Mouse (Mus musculus) liver, adult 2 months (tissue): ENCODE results near the gene Mettl17. TPM values are rescaled to one million over a fixed set of nuclear protein-coding genes. Genes with fewer than 3 reads are reported as not detected.
A peak's percentile ranks its signal among the peaks of the same experiment; 100 is the strongest.

Experiments
- DNase-seq: peaks from one replicate; pipeline ENCODE4 v3.0.0-alpha.2; 2011; ENCODE audit warnings: low read depth, low spot score; ENCODE audit errors: extremely low read depth
- H3K27ac ChIP-seq: fragments of 200-500 bp; replicated peaks from 2 replicates; pipeline ENCODE4 v1.5.1; 2012; ENCODE audit warnings: low read depth, mild to moderate bottlenecking, control low read depth, inconsistent platforms, low read length; ENCODE audit not compliant: insufficient read depth
- H3K27me3 ChIP-seq: fragments of 200-500 bp; 2 replicates; pipeline ENCODE4 v1.6.1; 2012; ENCODE audit warnings: mild to moderate bottlenecking, moderate library complexity, low read length, inconsistent platforms; ENCODE audit not compliant: control insufficient read depth, insufficient read depth
- H3K36me3 ChIP-seq: fragments of 200-500 bp; 2 replicates; pipeline ENCODE4 v1.6.1; 2012; ENCODE audit warnings: low read length, inconsistent platforms; ENCODE audit not compliant: control insufficient read depth, insufficient read depth
- H3K4me1 ChIP-seq: fragments of 200-500 bp; 2 replicates; pipeline ENCODE4 v1.6.1; 2011; ENCODE audit warnings: low read length; ENCODE audit not compliant: control insufficient read depth, insufficient read depth
- H3K4me3 ChIP-seq: fragments of 200-500 bp; 2 replicates; pipeline ENCODE4 v1.5.1; 2011; ENCODE audit warnings: low read depth, mild to moderate bottlenecking, control low read depth, low read length, moderate library complexity; ENCODE audit not compliant: insufficient read depth
- H3K79me2 ChIP-seq: fragments of 200-500 bp; 2 replicates; pipeline ENCODE4 v1.6.1; 2012; ENCODE audit warnings: inconsistent platforms, mild to moderate bottlenecking, low read length, moderate library complexity; ENCODE audit not compliant: control insufficient read depth, insufficient read depth
- H3K9ac ChIP-seq: fragments of 200-500 bp; 2 replicates; pipeline ENCODE4 v1.6.1; 2012; ENCODE audit warnings: low read depth, mild to moderate bottlenecking, control low read depth, inconsistent platforms, low read length
- CTCF ChIP-seq: fragments of 200-500 bp; IDR thresholded peaks from 2 replicates; pipeline ENCODE4 v1.5.1; 2011; ENCODE audit warnings: low read depth, low read length, control low read depth
- POLR2A ChIP-seq: fragments of 200-500 bp; IDR thresholded peaks from 2 replicates; pipeline ENCODE4 v1.6.1; 2011; ENCODE audit warnings: low read length, control low read depth; ENCODE audit not compliant: insufficient read depth; ENCODE audit errors: extremely low read depth
- WGBS: fragments of 180-500 bp; shearing (Covaris S2); methylation state at CpG from one replicate; pipeline ENCODE4 v1.1.7; 2018; 5-methylcytosine and 5-hydroxymethylcytosine counted together
- polyA plus RNA-seq: library from polyadenylated mRNA; depleted of rRNA; stranded (reverse); fragments of >200 nt; gene quantifications from 2 replicates; pipeline ENCODE4 v1.2.3, GENCODE M21; 2012; rRNA removed
- total RNA-seq: library from RNA; depleted of rRNA; stranded (reverse); fragments of >200 nt; gene quantifications from 2 replicates; pipeline ENCODE4 v1.2.3, GENCODE M21; 2014; rRNA removed

Gene Mettl17
- total and polyA plus RNA-seq, 2 experiments: 14.0 to 21.0 TPM

GRCm38 (mm10) chr14:51940944-51941560 is 56.4 kb downstream of the Mettl17 start:
- WGBS: 8% methylated on average over 8 of the region's 8 CpGs
- peaks cover 3% of the 10 kb centered on the region; the same call in 1 of the 2 replicates for H3K36me3 ChIP-seq
- peak; percentile 87 for DNase-seq
- H3K9ac ChIP-seq: peak overlapping the region; percentile 74
- peak overlapping the region; percentile 99 for H3K27ac ChIP-seq
- H3K27me3 ChIP-seq: no peaks in the 10 kb centered on the region
- peak overlapping the region; percentile 42 for H3K4me3 ChIP-seq
- no peaks in the 10 kb centered on the region for H3K79me2 ChIP-seq
- H3K4me1 ChIP-seq: peaks cover 19% of the 10 kb centered on the region
- TF ChIP-seq POLR2A (no peak), CTCF (no peak)

DNA sequence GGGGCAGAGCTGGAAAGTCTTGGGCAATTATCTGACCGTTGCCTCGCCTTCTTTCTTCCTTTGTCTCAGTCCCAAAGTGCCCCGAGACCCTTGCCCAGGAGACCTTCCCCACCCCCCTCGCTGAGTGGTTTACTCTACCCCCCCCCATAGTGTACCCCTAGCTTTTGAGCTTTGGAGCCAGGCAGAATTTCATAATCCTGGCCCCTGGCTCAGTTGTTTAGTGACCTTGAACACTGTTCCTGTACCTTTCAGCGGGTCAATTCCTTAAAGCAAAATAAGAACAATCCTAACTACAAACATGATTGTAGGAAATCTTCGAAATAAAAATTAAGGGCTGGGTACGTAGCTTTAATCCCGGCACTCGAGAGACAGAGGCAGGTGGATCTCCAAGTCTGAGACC is 56.9 kb downstream of the Mettl17 start:
- H3K9ac ChIP-seq: peak overlapping the region; percentile 74
- H3K27ac ChIP-seq: peak overlapping the region; percentile 99
- peaks cover 3% of the 10 kb centered on the region; the same call in 1 of the 2 replicates for H3K36me3 ChIP-seq
- H3K27me3 ChIP-seq: no peaks in the 10 kb centered on the region
- H3K4me1 ChIP-seq: peaks cover 19% of the 10 kb centered on the region
- TF ChIP-seq POLR2A (no peak), CTCF (no peak)
- H3K4me3 ChIP-seq: peak overlapping the region; percentile 42
- no peaks in the 10 kb centered on the region for H3K79me2 ChIP-seq
- peak; percentile 88 for DNase-seq
- 9% methylated on average over 9 of the region's 9 CpGs for WGBS

DNA sequence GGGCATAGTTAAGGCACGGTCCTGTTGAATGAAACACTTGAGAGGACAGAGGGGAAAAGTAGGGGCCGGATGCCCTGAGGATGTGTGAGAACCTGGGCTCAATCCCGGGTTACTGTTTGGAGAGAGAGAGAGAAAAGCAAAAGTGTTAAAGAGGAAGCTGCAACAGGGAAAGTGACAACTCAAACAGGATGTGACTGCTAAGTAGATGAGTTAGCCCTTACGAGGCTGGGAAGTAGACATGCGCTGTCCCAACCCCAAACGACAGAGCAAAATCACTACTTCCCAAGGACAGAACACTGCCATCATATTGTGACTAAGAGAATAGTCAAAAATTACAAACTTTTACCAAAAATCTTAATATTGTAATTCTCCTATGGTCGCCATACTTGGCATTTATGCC is 57.6 kb downstream of the Mettl17 start:
- 26% methylated on average over 7 of the region's 7 CpGs for WGBS
- no peak overlapping the region; the same call in 1 of the 2 replicates for H3K4me3 ChIP-seq
- no peaks in the 10 kb centered on the region for H3K79me2 ChIP-seq

More for the DNA sequence above, 57.6 kb downstream of the Mettl17 start:
- TF ChIP-seq CTCF (no peak), POLR2A (no peak)
- Histone ChIP-seq H3K27ac (peak overlapping the region; percentile 98), H3K36me3 (peaks cover 3% of the 10 kb centered on the region; the same call in 1 of the 2 replicates), H3K9ac (peak overlapping the region; percentile 74), H3K4me1 (peaks cover 19% of the 10 kb centered on the region), H3K27me3 (no peaks in the 10 kb centered on the region)
- DNase-seq: peak; percentile 72

Other genes with a start within 250 kb of the Mettl17 start
- not detected in 2 replicates for gene Gm4181, start 249.2 kb upstream of the Mettl17 start, total RNA-seq
- gene Gm4181, start 249.2 kb upstream of the Mettl17 start, polyA plus RNA-seq: not detected in 2 replicates
- gene Gm17079, start 189.4 kb upstream of the Mettl17 start, total RNA-seq: not detected in 2 replicates
- not detected in 2 replicates for gene Gm17079, start 189.4 kb upstream of the Mettl17 start, polyA plus RNA-seq
- gene Gm5800, start 167.7 kb upstream of the Mettl17 start, total RNA-seq: not detected in 2 replicates
- not detected in 2 replicates for gene Gm5800, start 167.7 kb upstream of the Mettl17 start, polyA plus RNA-seq
- not detected in 2 replicates for gene Ang4, start 111.3 kb upstream of the Mettl17 start, total RNA-seq
- gene Ang4, start 111.3 kb upstream of the Mettl17 start, polyA plus RNA-seq: not detected in 2 replicates
- gene AY358078, start 84.8 kb upstream of the Mettl17 start, total RNA-seq: not detected in 2 replicates
- not detected in 2 replicates for gene AY358078, start 84.8 kb upstream of the Mettl17 start, polyA plus RNA-seq
- not detected in 2 replicates for gene Ear6, start 31.1 kb upstream of the Mettl17 start, total RNA-seq
- gene Ear6, start 31.1 kb upstream of the Mettl17 start, polyA plus RNA-seq: not detected in 2 replicates
- gene Slc39a2, start 8.0 kb downstream of the Mettl17 start, total RNA-seq: 0.65 and 1.4 TPM in 2 replicates
- gene Slc39a2, start 8.0 kb downstream of the Mettl17 start, polyA plus RNA-seq: 1.1 and 1.8 TPM in 2 replicates
- gene Ndrg2, start 29.3 kb downstream of the Mettl17 start, total RNA-seq: 1,230 and 1,535 TPM in 2 replicates
- 1,907 and 2,831 TPM in 2 replicates for gene Ndrg2, start 29.3 kb downstream of the Mettl17 start, polyA plus RNA-seq
- gene Tppp2, start 33.6 kb downstream of the Mettl17 start, total RNA-seq: not detected in 2 replicates
- not detected in 2 replicates for gene Tppp2, start 33.6 kb downstream of the Mettl17 start, polyA plus RNA-seq
- not detected in 2 replicates for gene Rnase13, start 37.9 kb downstream of the Mettl17 start, total RNA-seq
- 0.22 and 0.24 TPM in 2 replicates for gene Rnase13, start 37.9 kb downstream of the Mettl17 start, polyA plus RNA-seq
- 6.1 and 9.5 TPM in 2 replicates for gene Arhgef40, start 99.9 kb downstream of the Mettl17 start, total RNA-seq
- gene Arhgef40, start 99.9 kb downstream of the Mettl17 start, polyA plus RNA-seq: 12.5 and 16.1 TPM in 2 replicates
- not detected in 2 replicates for gene Tmem253, start 130.8 kb downstream of the Mettl17 start, total RNA-seq
- 0.11 TPM in 1 of 2 replicates, not detected in the other for gene Tmem253, start 130.8 kb downstream of the Mettl17 start, polyA plus RNA-seq
- 8.9 and 12.6 TPM in 2 replicates for gene Zfp219, start 135.9 kb downstream of the Mettl17 start, total RNA-seq
- 27.8 and 31.4 TPM in 2 replicates for gene Zfp219, start 135.9 kb downstream of the Mettl17 start, polyA plus RNA-seq
- gene Olfr221, start 157.6 kb downstream of the Mettl17 start, total RNA-seq: not detected in 2 replicates
- not detected in 2 replicates for gene Olfr221, start 157.6 kb downstream of the Mettl17 start, polyA plus RNA-seq
- gene Hnrnpc, start 219.2 kb downstream of the Mettl17 start, total RNA-seq: 77.5 and 84.4 TPM in 2 replicates
- 50.8 and 55.8 TPM in 2 replicates for gene Hnrnpc, start 219.2 kb downstream of the Mettl17 start, polyA plus RNA-seq
- gene Rpgrip1, start 225.9 kb downstream of the Mettl17 start, total RNA-seq: 0.55 and 1.2 TPM in 2 replicates
- 0.35 and 0.50 TPM in 2 replicates for gene Rpgrip1, start 225.9 kb downstream of the Mettl17 start, polyA plus RNA-seq